Mouse (Mus musculus) naive thymus-derived CD4-positive, alpha-beta T cell, adult 2 months (primary cell): ENCODE data around the gene Mief1.

Source experiments
- DNase-seq: peaks from one replicate; pipeline ENCODE4 v3.0.0-alpha.2; 2011; ENCODE audit warnings: low read depth

Gene Mief1

GRCm38 (mm10) chr15:80228071-80228800, 5.6 kb upstream of the Mief1 start:
- no peak for DNase-seq

- no peak for DNase-seq
Measured at GRCm38 (mm10) chr15:80232331-80232730, 1.5 kb upstream of the Mief1 start.

- DNase-seq: no peak
Measured at GRCm38 (mm10) chr15:80233053-80233452, 765 bp upstream of the Mief1 start.

GRCm38 (mm10) chr15:80235535-80235934, 1.7 kb downstream of the Mief1 start, which contains the start of gene AC140267.1:
Gene AC140267.1, plus strand, starts transcription at chr15:80235835.
- DNase-seq: no peak

- DNase-seq: no peak
Measured at GRCm38 (mm10) chr15:80248135-80248534, 14.3 kb downstream of the Mief1 start.

- DNase-seq: no peak
Measured at GRCm38 (mm10) chr15:80248596-80248995, 14.8 kb downstream of the Mief1 start.

GRCm38 (mm10) chr15:80249672-80250071, 15.9 kb downstream of the Mief1 start:
- no peak for DNase-seq

- DNase-seq: no peak
Measured at GRCm38 (mm10) chr15:80250586-80250985, 16.8 kb downstream of the Mief1 start.

- DNase-seq: no peak
Measured at GRCm38 (mm10) chr15:80253530-80253929, 19.7 kb downstream of the Mief1 start.

GRCm38 (mm10) chr15:80254207-80254606, 20.4 kb downstream of the Mief1 start:
- no peak for DNase-seq

GRCm38 (mm10) chr15:80254847-80255645, 21.2 kb downstream of the Mief1 start, which contains the start of gene Atf4:
Gene Atf4, plus strand, starts transcription at chr15:80255184.
- DNase-seq: peak; percentile 99

- peak; percentile 72 for DNase-seq
Measured at GRCm38 (mm10) chr15:80255646-80256121, 21.9 kb downstream of the Mief1 start.

- no peak for DNase-seq
Measured at GRCm38 (mm10) chr15:80256242-80256641, 22.4 kb downstream of the Mief1 start.

GRCm38 (mm10) chr15:80256656-80257601, 23.1 kb downstream of the Mief1 start:
- DNase-seq: peak; percentile 53

- no peak for DNase-seq
Measured at GRCm38 (mm10) chr15:80257602-80258239, 23.9 kb downstream of the Mief1 start.

- peak; percentile 39 for DNase-seq
Measured at GRCm38 (mm10) chr15:80258240-80259170, 24.7 kb downstream of the Mief1 start.

- DNase-seq: peak; percentile 15
Measured at GRCm38 (mm10) chr15:80259406-80260045, 25.7 kb downstream of the Mief1 start.

- DNase-seq: peak; percentile 86
Measured at GRCm38 (mm10) chr15:80260677-80261076, 26.9 kb downstream of the Mief1 start.

GRCm38 (mm10) chr15:80261100-80261499, 27.3 kb downstream of the Mief1 start:
- peak; percentile 23 for DNase-seq
